Mouse (Mus musculus) midbrain, embryonic 11.5 days (tissue): ENCODE data around the gene Foxn3. TPM values are rescaled to one million over a fixed set of nuclear protein-coding genes. Genes with fewer than 3 reads are reported as not detected.

Source experiments
- ATAC-seq: fragments of 200-750 bp; cut with Nextera tagmentation; 2 replicates; pipeline ENCODE4 v1.8.0; 2017; ENCODE audit warnings: moderate TSS enrichment, moderate library complexity; ENCODE audit not compliant: low FRiP score
- DNase-seq: peaks from one replicate; pipeline ENCODE4 v3.0.0; 2015; ENCODE audit warnings: low spot score; ENCODE audit errors: missing footprints
- H3K27ac ChIP-seq: fragments of 300-500 bp; sonication (generic); 2 replicates; pipeline ENCODE4 v1.5.1; 2014; ENCODE audit warnings: low read depth, low read length
- H3K27me3 ChIP-seq: fragments of 300-500 bp; sonication (generic); 2 replicates; pipeline ENCODE4 v1.6.1; 2014; ENCODE audit warnings: mild to moderate bottlenecking, low read length, moderate library complexity, mixed read lengths; ENCODE audit not compliant: control insufficient read depth, insufficient read depth
- H3K36me3 ChIP-seq: fragments of 300-500 bp; sonication (generic); 2 replicates; pipeline ENCODE4 v1.6.1; 2014; ENCODE audit warnings: mild to moderate bottlenecking, low read length, moderate library complexity, mixed read lengths; ENCODE audit not compliant: control insufficient read depth, insufficient read depth
- H3K4me1 ChIP-seq: fragments of 300-500 bp; sonication (generic); 2 replicates; pipeline ENCODE4 v1.6.1; 2014; ENCODE audit warnings: low read length; ENCODE audit not compliant: control insufficient read depth, insufficient read depth
- H3K4me2 ChIP-seq: fragments of 300-500 bp; sonication (generic); 2 replicates; pipeline ENCODE4 v1.6.1; 2014; ENCODE audit warnings: mild to moderate bottlenecking, moderate library complexity
- H3K4me3 ChIP-seq: fragments of 300-500 bp; sonication (generic); 2 replicates; pipeline ENCODE4 v1.5.1; 2014; ENCODE audit warnings: low read depth, low read length
- H3K9ac ChIP-seq: fragments of 300-500 bp; sonication (generic); 2 replicates; pipeline ENCODE4 v1.6.1; 2014; ENCODE audit warnings: low read length
- H3K9me3 ChIP-seq: fragments of 300-500 bp; sonication (generic); 2 replicates; pipeline ENCODE4 v1.6.1; 2016; ENCODE audit warnings: low read length; ENCODE audit not compliant: control insufficient read depth
- WGBS: fragments of 180-500 bp; shearing (Covaris S2); extraction: QIAGEN DNeasy Blood & Tissue Kit; methylation state at CpG from one replicate; pipeline ENCODE4 v1.1.7; 2014; 5-methylcytosine and 5-hydroxymethylcytosine counted together
- polyA plus RNA-seq: library from polyadenylated mRNA; unstranded; fragments of >200 nt; fragmentation: Nextera tagmentation; extraction: Ambion mirVana; gene quantifications from 2 replicates; pipeline ENCODE4 v1.2.1, GENCODE M21; 2014

The Foxn3 gene
- polyA plus RNA-seq, 1 experiment from 2014 or later = 73.8 TPM

DNA sequence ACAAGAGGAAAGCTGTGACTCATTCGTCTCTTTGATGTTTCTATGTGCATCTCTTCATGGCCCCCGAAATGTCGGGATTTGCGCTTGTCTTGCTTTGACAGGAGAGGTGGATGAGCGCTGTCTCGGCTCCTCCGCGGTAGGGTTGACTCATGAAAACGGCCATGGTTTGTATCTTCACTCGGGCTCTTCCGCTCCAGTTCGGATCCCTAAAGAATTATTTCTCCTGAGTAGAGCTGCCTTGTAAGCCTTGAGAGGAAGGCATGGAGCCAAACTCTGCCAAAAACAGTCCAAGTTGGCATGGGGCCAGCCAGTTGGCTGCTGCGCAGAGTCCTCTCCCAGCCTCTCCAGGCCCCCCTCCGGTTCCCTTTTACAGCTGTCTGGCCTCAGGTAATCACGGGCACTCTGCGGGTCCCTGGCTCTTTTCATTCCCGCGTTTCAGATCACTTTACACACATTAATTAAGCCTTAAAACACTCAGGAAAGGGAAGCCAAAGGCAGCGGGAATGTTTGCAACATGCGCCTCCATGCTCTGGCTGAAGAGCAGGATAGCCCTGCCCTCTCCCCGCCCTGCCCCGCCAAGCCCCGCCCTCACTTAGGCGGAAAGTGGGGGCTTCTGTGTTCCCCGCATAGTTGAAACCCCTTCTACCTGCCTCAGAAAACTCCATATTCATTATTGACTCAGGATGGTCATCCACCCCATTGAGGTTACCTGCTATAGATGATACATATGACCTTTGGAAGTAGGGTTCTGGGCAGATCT is 7.0 kb upstream of the Foxn3 start:
- Histone ChIP-seq H3K9me3 (no peaks in the 10 kb centered on the region), H3K36me3 (no peaks in the 10 kb centered on the region), H3K9ac (no peak overlapping the region), H3K27ac (no peak overlapping the region), H3K4me3 (no peak overlapping the region), H3K27me3 (no peaks in the 10 kb centered on the region), H3K4me2 (no peak overlapping the region), H3K4me1 (peaks cover 8% of the 10 kb centered on the region; the same call in 1 of the 2 replicates)
- no peak for DNase-seq
- 86% methylated on average over 25 of the region's 25 CpGs for WGBS
- no peak for ATAC-seq

DNA sequence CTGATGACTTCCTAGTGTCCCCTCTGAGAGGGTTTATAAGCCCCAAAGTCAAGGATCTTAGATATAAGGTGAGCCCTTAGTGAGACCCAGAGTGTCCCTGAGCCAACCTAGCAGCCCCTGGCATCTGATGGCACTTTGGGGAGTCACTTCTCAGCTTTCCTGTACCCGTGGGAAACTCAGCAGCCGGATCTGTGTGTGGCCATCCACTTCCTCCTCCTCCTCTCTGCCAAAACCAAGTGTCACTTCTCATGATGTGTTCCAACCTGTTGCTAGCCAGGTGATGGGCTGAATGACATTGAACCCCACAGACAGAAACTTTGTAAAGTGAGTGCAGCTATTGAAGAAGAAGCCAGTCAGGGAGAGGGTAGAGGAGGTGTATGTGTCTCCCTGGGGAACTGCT is 2.2 kb upstream of the Foxn3 start:
- H3K9ac ChIP-seq = no peak overlapping the region
- no peak overlapping the region for H3K4me3 ChIP-seq
- no peaks in the 10 kb centered on the region for H3K36me3 ChIP-seq
- H3K9me3 ChIP-seq = no peaks in the 10 kb centered on the region
- H3K27me3 ChIP-seq = no peaks in the 10 kb centered on the region
- H3K4me2 ChIP-seq = no peak overlapping the region
- no peak for ATAC-seq
- peaks cover 9% of the 10 kb centered on the region for H3K4me1 ChIP-seq
- no peak overlapping the region for H3K27ac ChIP-seq
- DNase-seq = peak; percentile 65
- WGBS = 73% methylated on average over 2 of the region's 2 CpGs

DNA sequence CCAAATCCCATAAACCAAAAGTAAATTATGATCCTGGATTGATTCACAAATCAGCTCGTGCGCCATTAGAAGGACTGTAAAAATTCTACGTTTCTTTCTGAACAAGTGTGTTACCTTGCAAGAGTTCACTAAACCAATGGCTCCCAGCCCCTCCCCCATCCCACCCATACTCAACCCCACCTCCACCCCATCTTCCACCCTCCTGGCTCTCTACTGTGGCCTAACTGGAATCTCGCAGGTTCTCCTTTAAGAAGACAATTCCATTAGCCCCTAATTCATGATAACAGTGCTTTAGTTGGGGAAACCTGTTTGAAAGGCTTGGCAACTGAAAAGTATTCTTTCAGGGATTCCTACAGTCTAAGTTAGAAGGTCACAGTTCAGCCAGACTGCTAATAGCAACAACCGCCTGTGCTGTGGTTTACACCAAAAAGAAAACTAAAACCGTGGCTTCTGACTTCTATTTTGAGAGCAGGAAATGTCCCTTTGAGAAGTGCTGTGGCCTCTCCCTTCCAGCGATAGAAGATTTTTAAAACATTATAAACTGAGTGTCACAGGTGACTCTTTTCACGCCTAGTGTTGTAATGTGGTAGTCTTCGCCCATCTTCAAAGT is 1.0 kb upstream of the Foxn3 start:
- H3K4me2 ChIP-seq = peak overlapping the region; percentile 52
- ATAC-seq (no peak), DNase-seq (peak; percentile 83)
- H3K9me3 ChIP-seq = no peaks in the 10 kb centered on the region
- 30% methylated on average over 9 of the region's 9 CpGs for WGBS
- H3K4me1 ChIP-seq = peaks cover 11% of the 10 kb centered on the region
- no peaks in the 10 kb centered on the region for H3K36me3 ChIP-seq
- no peaks in the 10 kb centered on the region for H3K27me3 ChIP-seq
- no peak overlapping the region for H3K4me3 ChIP-seq
- H3K27ac ChIP-seq = no peak overlapping the region
- H3K9ac ChIP-seq = no peak overlapping the region

GRCm38 (mm10) chr12:99562867-99563189 is 554 bp downstream of the Foxn3 start:
- no peaks in the 10 kb centered on the region for H3K36me3 ChIP-seq
- H3K4me2 ChIP-seq = peak overlapping the region; percentile 52
- ATAC-seq = no peak

DNA sequence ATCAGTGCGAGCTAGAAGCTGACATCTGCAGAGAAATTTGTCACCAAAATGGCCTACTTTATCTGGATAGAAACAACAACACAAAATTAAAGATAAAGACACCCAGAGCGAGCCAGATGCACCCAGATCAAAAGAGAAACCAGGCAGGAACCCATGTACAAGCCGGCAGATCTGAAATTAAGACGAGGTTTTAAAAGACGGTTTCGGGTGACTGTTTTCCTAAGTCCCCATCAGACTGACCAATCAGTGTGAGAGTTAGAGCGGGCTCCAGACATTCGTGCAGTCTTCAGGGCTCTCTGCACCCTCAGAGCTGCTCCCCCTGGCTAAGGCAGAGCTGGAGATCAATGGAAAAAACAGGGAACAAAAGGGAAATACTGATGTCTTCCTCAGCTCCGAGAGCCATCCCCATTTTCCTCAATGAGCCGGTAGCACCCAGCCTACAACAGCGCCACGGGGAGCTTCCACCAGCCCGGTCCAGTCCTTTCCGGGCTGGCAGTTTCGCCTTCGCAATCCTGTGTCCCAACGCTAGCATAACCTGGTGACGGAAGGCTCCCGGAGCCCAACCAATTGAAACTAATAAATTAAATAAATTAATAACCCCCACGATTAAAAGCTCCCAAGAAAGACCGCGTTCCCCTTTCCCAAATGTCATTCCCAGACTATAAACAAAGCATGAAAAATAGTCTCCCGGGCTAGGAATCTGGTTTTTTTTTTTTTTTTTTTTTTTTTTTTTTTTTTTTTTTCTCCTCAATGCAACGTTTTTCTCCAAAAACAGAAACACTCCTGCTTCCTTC is 1.1 kb downstream of the Foxn3 start:
- WGBS = under 1% methylated on average over 24 of the region's 24 CpGs
- DNase-seq = peak; percentile 96
- H3K9ac ChIP-seq = peak overlapping the region; percentile 69
- peak overlapping the region; percentile 53 for H3K4me3 ChIP-seq
- no peaks in the 10 kb centered on the region for H3K27me3 ChIP-seq
- ATAC-seq = peak; percentile 69
- H3K4me2 ChIP-seq = peak overlapping the region; percentile 52
- H3K9me3 ChIP-seq = no peaks in the 10 kb centered on the region
- no peaks in the 10 kb centered on the region for H3K36me3 ChIP-seq
- H3K27ac ChIP-seq = peak overlapping the region; percentile 48; the same call in 1 of the 2 replicates
- peaks cover 11% of the 10 kb centered on the region for H3K4me1 ChIP-seq

More at GRCm38 (mm10) chr12:99562867-99563189, 554 bp downstream of the Foxn3 start:
- Histone ChIP-seq H3K27ac (no peak overlapping the region), H3K9ac (peak overlapping the region; percentile 69), H3K4me3 (peak overlapping the region; percentile 53), H3K9me3 (no peaks in the 10 kb centered on the region), H3K27me3 (no peaks in the 10 kb centered on the region), H3K4me1 (peaks cover 11% of the 10 kb centered on the region)
- peak; percentile 91 for DNase-seq
- WGBS = under 1% methylated on average over 10 of the region's 10 CpGs

- Histone ChIP-seq H3K27ac (no peak overlapping the region), H3K9me3 (no peaks in the 10 kb centered on the region), H3K36me3 (no peaks in the 10 kb centered on the region), H3K4me1 (peaks cover 11% of the 10 kb centered on the region), H3K4me2 (peak overlapping the region; percentile 52), H3K9ac (no peak overlapping the region), H3K27me3 (no peaks in the 10 kb centered on the region), H3K4me3 (peak overlapping the region; percentile 53)
- no peak for ATAC-seq
- 19% methylated on average over 3 of the region's 3 CpGs for WGBS
- DNase-seq = peak; percentile 89
Measured at GRCm38 (mm10) chr12:99561333-99561766, 2.0 kb downstream of the Foxn3 start.

- Histone ChIP-seq H3K36me3 (no peaks in the 10 kb centered on the region), H3K9ac (no peak overlapping the region), H3K9me3 (no peaks in the 10 kb centered on the region), H3K4me3 (no peak overlapping the region), H3K4me2 (peak overlapping the region; percentile 52; the same call in 1 of the 2 replicates), H3K27me3 (no peaks in the 10 kb centered on the region), H3K27ac (no peak overlapping the region), H3K4me1 (peaks cover 11% of the 10 kb centered on the region)
- no peak for ATAC-seq
- peak; percentile 88 for DNase-seq
- WGBS = 79% methylated on average over 11 of the region's 11 CpGs
Measured at GRCm38 (mm10) chr12:99560701-99561332, 2.6 kb downstream of the Foxn3 start.

DNA sequence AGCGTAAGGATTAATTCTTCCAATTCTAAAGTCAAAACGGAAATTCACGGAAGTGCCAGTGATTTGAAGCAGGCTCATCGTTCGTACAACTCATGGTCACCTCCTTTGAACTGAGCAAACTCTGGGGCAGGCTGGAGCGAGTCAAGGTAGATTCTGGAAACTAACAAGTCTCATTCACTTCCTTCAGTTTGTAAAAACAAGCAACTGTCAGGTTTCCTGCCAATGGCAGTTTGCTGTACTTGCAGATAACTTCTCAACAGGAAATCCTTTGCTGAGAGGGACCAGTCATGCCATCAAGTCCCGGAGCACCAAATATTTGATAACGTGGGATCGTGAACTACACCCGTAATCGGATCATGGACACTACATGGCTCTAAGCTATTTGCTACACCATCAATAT is 3.9 kb downstream of the Foxn3 start:
- Histone ChIP-seq H3K9me3 (no peaks in the 10 kb centered on the region), H3K27me3 (no peaks in the 10 kb centered on the region), H3K36me3 (no peaks in the 10 kb centered on the region), H3K9ac (no peak overlapping the region), H3K4me3 (no peak overlapping the region), H3K27ac (no peak overlapping the region), H3K4me2 (no peak overlapping the region), H3K4me1 (peaks cover 11% of the 10 kb centered on the region)
- WGBS = 90% methylated on average over 11 of the region's 11 CpGs
- ATAC-seq = no peak
- no peak for DNase-seq
